Mouse (Mus musculus) Patski (cell line): ENCODE results near the gene Slc20a1. TPM values are rescaled to one million over a fixed set of nuclear protein-coding genes. Genes with fewer than 3 reads are reported as not detected.

ENCODE experiments used
- ATAC-seq: fragments of 100-300 bp; one replicate; pipeline ENCODE4 v1.8.0; 2021
- CTCF ChIA-PET: fragments of 350-600 bp; sonication (Branson Sonifier 250); formaldehyde crosslinking; loops from one replicate; lab custom pipeline; 2022; ENCODE audit warnings: inconsistent platforms; lab: Charles Lee
- POLR2A ChIA-PET: fragments of 350-600 bp; sonication (Branson Sonifier 250); formaldehyde crosslinking; loops from one replicate; lab custom pipeline; 2022; ENCODE audit warnings: antibody characterized with exemption, inconsistent platforms; lab: Charles Lee
- DNase-seq: peaks from one replicate; pipeline ENCODE4 v3.0.0-alpha.2; 2011; ENCODE audit warnings: low read depth, low spot score
- H3K27me3 ChIP-seq: fragments of 371-371 bp; one replicate; pipeline ENCODE4 v1.5.1; 2021
- CTCF ChIP-seq: fragments of 100-300 bp; IDR thresholded peaks from one replicate; pipeline ENCODE4 v1.5.1; 2021
- in situ Hi-C: fragments of 300-500 bp; cut with MboI; formaldehyde crosslinking; loops from 3 replicates; pipeline ENCODE4 v1.11.1; 2018; ENCODE audit warnings: low pct_unique_long_range_greater_than_20kb, mixed read lengths
- polyA plus RNA-seq: library from polyadenylated mRNA; unstranded; gene quantifications from one replicate; pipeline ENCODE4 v1.2.3, GENCODE M21; 2021

Gene Slc20a1
- polyA plus RNA-seq, 1 experiment from 2014 or later: 78.8 TPM

DNA sequence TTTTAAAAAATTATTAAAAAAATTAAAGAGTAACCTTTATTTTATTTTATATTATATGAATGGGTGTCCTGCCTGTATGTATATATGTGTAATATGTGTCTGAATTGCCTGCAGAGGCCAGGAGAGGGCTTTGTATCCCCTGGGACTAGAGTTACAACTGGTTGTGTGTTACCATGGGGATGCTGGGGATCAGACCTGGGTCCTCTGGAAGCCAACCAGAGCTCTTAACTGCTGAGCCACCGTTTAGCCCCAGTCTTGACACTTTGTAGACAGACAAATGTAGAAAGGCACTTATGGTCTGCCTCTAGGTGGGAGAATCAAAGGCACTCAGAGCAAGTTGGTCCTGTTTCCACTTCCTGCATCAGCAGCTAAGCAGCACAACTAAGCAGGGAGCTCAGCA, 50.8 kb downstream of the Slc20a1 start:
- DNase-seq (no peak), ATAC-seq (no peak)
- no peaks in the 10 kb centered on the region for H3K27me3 ChIP-seq
- no peak for TF ChIP-seq CTCF
- ChIA-PET CTCF (no interaction called here), POLR2A (interaction anchor here (0.9 kb wide), 1 partner anchor 9 kb away, joined by 3 read pairs; no protein-coding TSS in a partner anchor)
- in situ Hi-C loops: no loop called here

GRCm38 (mm10) chr2:129252836-129253630, 54.5 kb downstream of the Slc20a1 start:
- no peak for ATAC-seq
- in situ Hi-C loops: loop anchor here (25.0 kb wide), 1 partner anchor 391 kb away; the partner anchor contains the start of gene Fbln7
- no peak for TF ChIP-seq CTCF
- ChIA-PET POLR2A (no interaction called here), CTCF (interaction anchor here (1.1 to 1.4 kb wide), 2 partner anchors 67 to 76 kb away, joined by 3 to 4 read pairs; no protein-coding TSS in a partner anchor)
- no peaks in the 10 kb centered on the region for H3K27me3 ChIP-seq
- no peak for DNase-seq

GRCm38 (mm10) chr2:129253631-129253970, 55.0 kb downstream of the Slc20a1 start:
- CTCF ChIA-PET: interaction anchor here (0.8 to 1.4 kb wide), 5 partner anchors 10 to 79 kb away, joined by 3 to 4 read pairs (median 3); no protein-coding TSS in a partner anchor
- POLR2A ChIA-PET: interaction anchor here (0.5 kb wide), 1 partner anchor 52 kb away, joined by 3 read pairs; no protein-coding TSS in a partner anchor
- no peak for TF ChIP-seq CTCF
- in situ Hi-C loops: loop anchor here (25.0 kb wide), 1 partner anchor 391 kb away; the partner anchor contains the start of gene Fbln7
- no peaks in the 10 kb centered on the region for H3K27me3 ChIP-seq
- no peak for DNase-seq
- no peak for ATAC-seq

DNA sequence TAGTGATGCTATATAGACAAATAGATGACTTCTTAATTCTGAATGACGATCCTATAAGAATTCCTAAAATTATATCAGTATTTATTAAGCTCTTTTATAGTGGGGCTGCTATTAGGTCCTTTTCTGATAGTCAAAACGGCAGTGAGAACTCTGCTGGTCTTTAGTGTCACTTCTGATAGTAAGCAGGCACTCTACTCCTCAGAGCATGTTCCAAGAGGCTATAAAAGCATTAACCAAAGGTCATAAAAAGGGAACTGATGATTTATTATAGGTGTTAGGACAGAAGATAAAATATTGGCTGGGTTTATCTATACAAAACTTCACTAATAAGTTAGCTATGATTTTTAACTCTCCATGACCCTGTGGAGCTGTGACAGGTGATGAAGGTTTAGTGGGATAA, 55.5 kb downstream of the Slc20a1 start:
- POLR2A ChIA-PET: interaction anchor here (0.5 kb wide), 1 partner anchor 53 kb away, joined by 3 read pairs; no protein-coding TSS in a partner anchor
- no peaks in the 10 kb centered on the region for H3K27me3 ChIP-seq
- DNase-seq (no peak), ATAC-seq (no peak)
- in situ Hi-C loops: loop anchor here (25.0 kb wide), 1 partner anchor 392 kb away; the partner anchor contains the start of gene Fbln7
- no peak for TF ChIP-seq CTCF
- CTCF ChIA-PET: interaction anchor here (0.8 to 1.4 kb wide), 5 partner anchors 10 to 79 kb away, joined by 3 to 4 read pairs (median 3); no protein-coding TSS in a partner anchor

DNA sequence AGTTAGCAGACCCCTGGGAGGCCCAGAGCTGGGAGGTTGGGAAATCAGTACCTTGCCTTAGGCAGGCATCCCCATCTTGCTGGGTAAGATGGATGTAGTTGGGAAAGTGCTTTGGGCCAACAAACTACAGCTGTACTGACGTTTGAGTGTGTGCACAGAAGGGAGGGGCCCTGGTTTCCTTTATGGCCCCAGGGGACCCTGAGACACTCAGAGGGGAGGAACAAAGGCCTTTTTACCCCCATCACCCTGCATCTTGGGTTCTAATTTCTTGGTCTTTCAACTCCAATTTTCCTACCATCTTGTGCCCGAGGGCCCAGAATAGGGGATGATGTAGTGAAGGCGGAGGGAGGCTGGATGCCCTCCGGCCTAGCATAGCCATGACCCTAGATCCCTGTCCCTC, 57.4 kb downstream of the Slc20a1 start:
- ChIA-PET POLR2A (interaction anchor here (0.7 kb wide), 1 partner anchor 76 kb away, joined by 3 read pairs; no protein-coding TSS in a partner anchor), CTCF (interaction anchor here (1.0 to 4.2 kb wide), 2 partner anchors 14 to 80 kb away, joined by 3 to 35 read pairs; no protein-coding TSS in a partner anchor)
- H3K27me3 ChIP-seq: no peaks in the 10 kb centered on the region
- DNase-seq (no peak), ATAC-seq (no peak)
- no peak for TF ChIP-seq CTCF
- in situ Hi-C loops: loop anchor here (5.0 to 25.0 kb wide), 4 partner anchors 44 to 394 kb away; partner anchors contain the start of gene Fbln7

DNA sequence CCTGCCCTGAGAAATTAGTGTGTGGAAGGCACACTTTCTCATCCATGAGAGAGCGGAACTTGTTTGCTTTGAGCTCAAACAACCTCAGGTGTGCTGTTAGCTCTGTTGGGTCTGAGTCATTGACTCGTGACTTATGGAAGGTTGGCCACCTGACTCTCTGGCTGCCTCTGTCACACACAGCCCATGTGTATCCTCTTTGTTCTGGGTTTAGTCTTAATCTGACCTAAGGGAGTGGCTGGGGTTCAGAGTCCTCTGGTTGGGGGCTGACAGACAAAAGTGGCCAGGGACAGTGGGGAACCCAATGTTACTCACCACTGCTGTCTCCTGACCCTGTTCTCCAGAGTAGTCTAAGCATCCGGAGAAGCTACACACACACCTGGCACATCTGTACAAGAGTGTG, 59.5 kb downstream of the Slc20a1 start:
- DNase-seq (no peak), ATAC-seq (no peak)
- CTCF ChIA-PET: interaction anchor here (0.9 to 4.2 kb wide), 14 partner anchors 11 to 310 kb away, joined by 3 to 35 read pairs (median 4); no protein-coding TSS in a partner anchor
- POLR2A ChIA-PET: interaction anchor here (1.0 kb wide), 1 partner anchor 8 kb away, joined by 3 read pairs; no protein-coding TSS in a partner anchor
- no peaks in the 10 kb centered on the region for H3K27me3 ChIP-seq
- TF ChIP-seq CTCF: no peak
- in situ Hi-C loops: loop anchor here (5.0 to 25.0 kb wide), 4 partner anchors 46 to 396 kb away; partner anchors contain the start of gene Fbln7

DNA sequence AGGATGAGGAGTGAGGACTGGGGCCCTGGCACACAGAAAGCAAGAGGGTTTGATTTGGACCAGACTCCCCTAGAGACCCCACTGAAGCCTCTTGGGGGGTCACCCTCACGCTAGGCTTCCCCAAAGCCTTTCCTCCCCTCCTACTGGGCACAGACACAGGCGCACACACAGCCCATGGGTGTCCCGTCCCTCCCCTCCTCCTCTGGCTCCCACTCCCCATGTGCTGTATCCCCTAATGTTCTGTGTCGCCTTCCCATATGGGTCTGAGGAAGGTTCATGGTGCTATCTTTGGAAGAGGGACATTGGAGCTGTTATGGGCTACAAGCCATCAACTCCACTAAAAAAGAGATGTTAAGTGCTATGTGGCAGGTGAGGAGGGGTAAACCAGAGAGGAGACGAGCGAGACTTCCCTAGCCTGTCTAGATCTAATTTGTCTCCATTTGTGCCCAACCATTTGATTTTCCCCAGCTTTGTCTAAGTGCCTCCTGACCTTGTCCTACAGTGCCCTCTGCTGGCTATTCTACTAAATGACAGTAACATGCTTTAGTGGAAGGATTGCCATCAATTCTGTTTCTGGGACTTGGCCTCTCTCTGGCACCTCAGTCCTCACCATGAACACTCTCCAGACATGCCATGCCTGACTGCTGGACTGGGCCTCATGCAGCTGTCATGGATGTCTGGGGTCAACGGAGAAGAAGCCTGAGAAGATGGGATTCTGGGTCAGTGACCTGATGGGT, 60.1 kb downstream of the Slc20a1 start:
- TF ChIP-seq CTCF: peak; percentile 87
- DNase-seq (peak; percentile 64), ATAC-seq (peak; percentile 63)
- ChIA-PET CTCF (interaction anchor here (0.8 to 4.2 kb wide), 14 partner anchors 10 to 311 kb away, joined by 3 to 35 read pairs (median 4); no protein-coding TSS in a partner anchor), POLR2A (interaction anchor here (1.0 kb wide), 1 partner anchor 9 kb away, joined by 3 read pairs; no protein-coding TSS in a partner anchor)
- H3K27me3 ChIP-seq: no peaks in the 10 kb centered on the region
- in situ Hi-C loops: loop anchor here (5.0 to 25.0 kb wide), 4 partner anchors 46 to 396 kb away; partner anchors contain the start of gene Fbln7

DNA sequence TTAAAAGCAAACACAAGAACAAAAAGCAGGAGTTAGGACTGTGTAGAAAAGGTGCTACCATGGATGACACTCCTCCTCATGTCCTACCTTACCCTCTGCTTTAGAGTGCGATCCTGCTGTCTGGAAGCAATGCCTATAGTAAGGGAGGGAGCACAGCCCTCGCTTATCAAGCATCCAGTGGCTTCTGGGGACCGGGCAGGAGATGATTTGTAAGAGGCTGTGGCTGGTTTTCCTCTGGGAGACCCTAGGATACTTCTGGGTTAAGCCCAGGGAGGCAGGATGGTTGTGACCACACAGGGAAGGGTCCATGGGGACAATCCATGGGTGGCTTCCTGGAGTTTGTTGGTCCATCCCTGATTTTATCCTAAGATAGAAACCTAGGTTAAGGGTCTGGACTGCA, 62.1 kb downstream of the Slc20a1 start:
- CTCF ChIA-PET: interaction anchor here (1.5 kb wide), 1 partner anchor 148 kb away, joined by 3 read pairs; no protein-coding TSS in a partner anchor
- TF ChIP-seq CTCF: no peak
- in situ Hi-C loops: loop anchor here (25.0 kb wide), 1 partner anchor 398 kb away; the partner anchor contains the start of gene Fbln7
- H3K27me3 ChIP-seq: no peaks in the 10 kb centered on the region
- DNase-seq: no peak
- ATAC-seq: no peak
- POLR2A ChIA-PET: interaction anchor here (0.6 kb wide), 1 partner anchor 1066 kb away, joined by 3 read pairs; no protein-coding TSS in a partner anchor

Other genes starting within 250 kb of the Slc20a1 start
- gene Zc3h6, start 231.4 kb upstream of the Slc20a1 start, polyA plus RNA-seq: 5.8 TPM
- 4.8 TPM for gene Gm10762, start 231.0 kb upstream of the Slc20a1 start, polyA plus RNA-seq
- gene Vinac1, start 150.6 kb upstream of the Slc20a1 start, polyA plus RNA-seq: 0.04 TPM
- gene Ttl, start 132.8 kb upstream of the Slc20a1 start, polyA plus RNA-seq: 18.1 TPM
- 26.7 TPM for gene Polr1b, start 97.8 kb upstream of the Slc20a1 start, polyA plus RNA-seq
- 20.5 TPM for gene Chchd5, start 69.1 kb upstream of the Slc20a1 start, polyA plus RNA-seq
- gene Ckap2l, start 98.4 kb downstream of the Slc20a1 start, polyA plus RNA-seq: 27.6 TPM
- gene Il1a, start 111.2 kb downstream of the Slc20a1 start, polyA plus RNA-seq: 0.14 TPM
- not detected for gene Il1b, start 172.4 kb downstream of the Slc20a1 start, polyA plus RNA-seq